Mouse (Mus musculus) megakaryocyte, embryonic 14.5 days (primary cell): ENCODE data around the gene Slc46a2.

Source experiments
- FLI1 ChIP-seq: IDR thresholded peaks from 2 replicates; pipeline ENCODE4 v1.6.1; 2012; ENCODE audit warnings: low read length, inconsistent platforms, mixed read lengths
- GATA1 ChIP-seq: IDR thresholded peaks from 3 replicates; pipeline ENCODE4 v1.6.1; 2012; ENCODE audit warnings: mixed read lengths, low read length, inconsistent platforms, borderline replicate concordance

DNA sequence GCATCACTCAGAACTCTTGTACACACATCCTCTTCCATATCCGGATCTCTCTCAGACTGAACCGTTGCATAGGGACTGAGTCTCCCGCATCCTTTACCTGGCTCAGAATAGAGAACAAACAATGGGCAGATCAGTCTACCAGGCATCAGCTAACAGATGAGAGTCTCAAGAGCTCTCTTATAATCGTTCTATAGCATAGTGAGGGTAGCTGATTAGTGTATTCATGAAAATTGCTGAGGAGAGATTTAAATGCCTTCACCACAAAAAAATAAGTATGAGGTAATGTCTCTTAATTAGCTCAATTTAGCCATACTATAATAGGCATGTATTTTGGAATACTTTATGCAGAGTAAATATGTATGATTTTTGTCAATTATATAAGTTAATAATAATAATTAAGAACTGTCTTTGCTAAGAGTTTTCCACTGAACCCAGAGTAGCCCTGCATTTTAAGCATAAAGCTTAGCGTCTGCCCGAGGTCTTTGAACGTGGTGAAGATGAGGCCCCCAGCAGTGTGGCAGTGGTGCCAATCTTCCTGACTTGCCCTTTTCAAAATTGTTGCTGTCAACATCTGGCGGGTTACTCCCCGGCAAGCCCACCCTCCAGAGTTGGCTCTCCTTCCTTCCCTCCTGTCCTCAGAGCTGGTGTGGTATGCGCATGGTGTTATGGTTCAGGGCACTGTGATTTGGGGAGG is 23.0 kb downstream of the Slc46a2 start:
- TF ChIP-seq GATA1 (no peak), FLI1 (no peak)
